Mouse (Mus musculus): ENCODE measurements around the gene Bmp7.

DNA sequence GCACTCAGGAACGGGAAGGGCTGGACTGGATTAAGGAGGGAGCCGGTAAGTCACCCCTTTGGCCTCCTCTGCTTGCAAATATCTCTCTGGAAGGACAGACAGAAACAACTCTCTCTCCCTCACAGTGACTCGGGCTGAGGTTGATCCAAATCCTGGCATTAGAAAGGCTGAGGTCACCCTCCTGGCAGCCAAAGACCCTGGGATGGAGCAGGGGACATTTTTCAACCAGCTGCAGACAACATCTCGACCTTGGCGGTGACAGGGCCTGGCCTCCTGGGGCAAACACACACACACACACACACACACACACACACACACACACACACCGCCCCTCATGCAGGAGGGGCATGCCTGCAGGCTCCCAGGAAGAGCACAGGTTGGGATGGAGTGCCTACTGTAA is 29.0 kb downstream of the Bmp7 start:
- TF ChIP-seq POLR2A (IDR thresholded peaks at IDR 0.05; ENCODE audit: insufficient read depth, low read length) (no peak), CTCF (IDR thresholded peaks at IDR 0.05; ENCODE audit: low read depth, low read length) (no peak)

Measured in ES-Bruce4 (cell line).